Mouse (Mus musculus) heart, adult 9 months (tissue): ENCODE results near the gene Sox14.

Experiments used
- DNase-seq, 2 experiments: peaks; one replicate each; pipeline ENCODE4 v3.0.0; 2022; ENCODE audit warnings: low spot score in 2 of 2

The Sox14 gene

GRCm38 (mm10) chr9:99848327-99848726 is 27.6 kb downstream of the Sox14 start:
- no peak for DNase-seq

GRCm38 (mm10) chr9:99846820-99847219 is 29.1 kb downstream of the Sox14 start:
- DNase-seq, result peak; percentile 4 to 33

- DNase-seq, result no peak
Measured at GRCm38 (mm10) chr9:99839367-99839766, 36.6 kb downstream of the Sox14 start.

- DNase-seq, result no peak
Measured at GRCm38 (mm10) chr9:99838877-99839276, 37.1 kb downstream of the Sox14 start.

GRCm38 (mm10) chr9:99836707-99837106 is 39.3 kb downstream of the Sox14 start:
- DNase-seq, result no peak

- no peak for DNase-seq
Measured at GRCm38 (mm10) chr9:99835624-99836430, 40.1 kb downstream of the Sox14 start.
